Mouse (Mus musculus) neutrophil, adult 5-6 weeks (primary cell): ENCODE data around the gene 1700029I15Rik. TPM values are rescaled to one million over a fixed set of nuclear protein-coding genes. Genes with fewer than 3 reads are reported as not detected.

Source experiments
- ATAC-seq: fragments of 151-379, 151-347 bp; 2 replicates; pipeline ENCODE4 v1.8.0; 2017; ENCODE audit warnings: mild to moderate bottlenecking, moderate TSS enrichment; ENCODE audit not compliant: insufficient number of reproducible peaks, poor library complexity, low FRiP score, severe bottlenecking; ENCODE audit errors: extremely low read depth
- total RNA-seq: library from RNA; stranded (forward); fragments of 200-1000 nt; gene quantifications from 2 replicates; pipeline ENCODE4 v1.2.3, GENCODE M21; 2017

The 1700029I15Rik gene
- total RNA-seq, 1 experiment from 2014 or later, result 13.7 TPM

- no peak for ATAC-seq
These were observed 39.5 kb downstream of the 1700029I15Rik start for GRCm38 (mm10) chr2:92421723-92422387.

- no peak for ATAC-seq
These were observed 40.2 kb downstream of the 1700029I15Rik start for GRCm38 (mm10) chr2:92422388-92423135.

GRCm38 (mm10) chr2:92423156-92423555 is 40.8 kb downstream of the 1700029I15Rik start:
- no peak for ATAC-seq

- ATAC-seq, result no peak
These were observed 41.5 kb downstream of the 1700029I15Rik start for GRCm38 (mm10) chr2:92423702-92424461.

- no peak for ATAC-seq
These were observed 42.3 kb downstream of the 1700029I15Rik start for GRCm38 (mm10) chr2:92424462-92425308.

GRCm38 (mm10) chr2:92425366-92425765 is 43.0 kb downstream of the 1700029I15Rik start:
- no peak for ATAC-seq

- no peak for ATAC-seq
These were observed 44.1 kb downstream of the 1700029I15Rik start for GRCm38 (mm10) chr2:92426426-92426825.

GRCm38 (mm10) chr2:92427882-92428281 is 45.5 kb downstream of the 1700029I15Rik start:
- no peak for ATAC-seq

GRCm38 (mm10) chr2:92430089-92430488 is 47.8 kb downstream of the 1700029I15Rik start:
- ATAC-seq, result no peak

GRCm38 (mm10) chr2:92430723-92431541 is 48.6 kb downstream of the 1700029I15Rik start:
- no peak for ATAC-seq

GRCm38 (mm10) chr2:92431611-92432179 is 49.4 kb downstream of the 1700029I15Rik start:
- ATAC-seq, result no peak

- ATAC-seq, result no peak
These were observed 50.3 kb downstream of the 1700029I15Rik start for GRCm38 (mm10) chr2:92432299-92433295.

- ATAC-seq, result peak; percentile 97
These were observed 51.4 kb downstream of the 1700029I15Rik start, which contains the start of gene Cry2 for GRCm38 (mm10) chr2:92433578-92434374. TSS of gene Cry2 (minus strand) at chr2:92434043.

GRCm38 (mm10) chr2:92434375-92434745 is 52.0 kb downstream of the 1700029I15Rik start:
- ATAC-seq, result no peak

- no peak for ATAC-seq
These were observed 52.7 kb downstream of the 1700029I15Rik start for GRCm38 (mm10) chr2:92435023-92435422.
